ENCODE assay signal across 10 mouse cellular contexts in genomic region chr17:46549193-46549592, GRCm38 (mm10). TPM values are rescaled to one million over a fixed set of nuclear protein-coding genes. Genes with fewer than 3 reads are reported as not detected.
DNase-seq lines count a peak whose midpoint lies in the region; ATAC-seq and TF ChIP-seq lines count a peak whose summit lies in the region.
"Had no signal": no experiment of that assay in that cellular context is flagged by ENCODE, and none has a peak within 500 bp of the region (broad histone marks: within the 10 kb centered on the region; RNA-seq: fewer than 3 reads in every experiment).

No protein-coding gene starts in this region.

- TF ChIP-seq POLR2A in embryonic fibroblast, embryonic 13.5 days (IDR thresholded peaks at IDR 0.05; ENCODE audit: low read depth, low read length): no peak

- H3K4me3 ChIP-seq in liver, embryonic 12.5 days: no peak overlapping the region
- no peak overlapping the region for H3K4me3 ChIP-seq in embryonic fibroblast, embryonic 13.5 days (ENCODE audit: insufficient read depth, low read length)
- H3K4me3 ChIP-seq in lung, postnatal 0 days (ENCODE audit: low read depth, low read length): no peak overlapping the region
- H3K4me3 ChIP-seq: heart, embryonic 15.5 days; neural tube, embryonic 12.5 days had no signal

- no peak overlapping the region for H3K4me2 ChIP-seq in liver, embryonic 12.5 days
- H3K4me2 ChIP-seq in lung, postnatal 0 days (replicated peaks; ENCODE audit: low read depth, low read length): no peak overlapping the region
- H3K4me2 ChIP-seq: heart, embryonic 15.5 days; neural tube, embryonic 12.5 days had no signal

- H3K4me1 ChIP-seq in liver, embryonic 12.5 days: peaks cover 47% of the 10 kb centered on the region
- H3K4me1 ChIP-seq in embryonic fibroblast, embryonic 13.5 days (ENCODE audit: control insufficient read depth, insufficient read depth, low read length): peaks cover 8% of the 10 kb centered on the region; the same call in 1 of the 2 replicates
- peaks cover 11% of the 10 kb centered on the region for H3K4me1 ChIP-seq in lung, postnatal 0 days (ENCODE audit: insufficient read depth, low read depth, low read length)

- H3K9me3 ChIP-seq in liver, embryonic 12.5 days (replicated peaks): no peaks in the 10 kb centered on the region
- H3K9me3 ChIP-seq in lung, postnatal 0 days (ENCODE audit: low read length): no peaks in the 10 kb centered on the region
- H3K9me3 ChIP-seq: heart, embryonic 15.5 days; neural tube, embryonic 12.5 days had no signal

- no peak for TF ChIP-seq EP300 in lung, postnatal 0 days (IDR thresholded peaks at IDR 0.05)

- DNase-seq in adrenal gland, postnatal 36 days: peak; percentile 32 to 49
- DNase-seq in adrenal gland, postnatal 4 days (ENCODE audit: low spot score in 2 of 2): no peak
- DNase-seq in liver (peak; percentile 62), NIH3T3 (ENCODE audit: low read depth) (peak; percentile 63)
- DNase-seq in lung, postnatal 0 days (ENCODE audit: low spot score): peak; percentile 56

- H3K27me3 ChIP-seq in liver, embryonic 12.5 days (replicated peaks): peaks cover 46% of the 10 kb centered on the region
- H3K27me3 ChIP-seq in lung, postnatal 0 days (replicated peaks; ENCODE audit: insufficient read depth, low read length): no peaks in the 10 kb centered on the region
- H3K27me3 ChIP-seq: heart, embryonic 15.5 days had no signal

- ATAC-seq in liver, embryonic 12.5 days: no peak
- no peak for ATAC-seq in lung, postnatal 0 days
- no peak for ATAC-seq in inflammation-experienced regulatory T-cells, adult 6 months

- peak; percentile 70 for TF ChIP-seq CTCF in embryonic fibroblast, embryonic 13.5 days (IDR thresholded peaks at IDR 0.05; ENCODE audit: borderline replicate concordance, insufficient read depth, low read length)
- TF ChIP-seq CTCF in lung, postnatal 0 days (IDR thresholded peaks at IDR 0.05): peak; percentile 73

- 47% methylated on average over 8 of the region's 8 CpGs for WGBS in liver, embryonic 12.5 days (ENCODE audit: insufficient replicate concordance)
- WGBS in lung, postnatal 0 days: 33% methylated on average over 8 of the region's 8 CpGs

- H3K27ac ChIP-seq in liver, embryonic 12.5 days: no peak overlapping the region
- H3K27ac ChIP-seq in embryonic fibroblast, embryonic 13.5 days (ENCODE audit: insufficient read depth, low read length): no peak overlapping the region
- no peak overlapping the region for H3K27ac ChIP-seq in lung, postnatal 0 days (ENCODE audit: low read length)
- H3K27ac ChIP-seq: heart, embryonic 15.5 days; neural tube, embryonic 12.5 days had no signal

- H3K9ac ChIP-seq in liver, embryonic 12.5 days: no peak overlapping the region
- no peak overlapping the region for H3K9ac ChIP-seq in lung, postnatal 0 days (replicated peaks; ENCODE audit: low read depth)
- H3K9ac ChIP-seq: heart, embryonic 15.5 days; neural tube, embryonic 12.5 days had no signal

- H3K36me3 ChIP-seq in liver, embryonic 12.5 days: peaks cover 49% of the 10 kb centered on the region
- H3K36me3 ChIP-seq in lung, postnatal 0 days (ENCODE audit: insufficient read depth, low read length): peaks cover 27% of the 10 kb centered on the region

RNA-seq across cellular contexts. Expression of gene Cul9, which starts 3.0 kb away (rescaled TPM):
- 10 to 100 TPM; 21.5 to 25.5 TPM for total RNA-seq in adrenal gland, postnatal 36 days (2021)
- total RNA-seq in adrenal gland, postnatal 4 days (2021): 10 to 100 TPM; 26.2 to 26.6 TPM
- 0.69 and 0.93 TPM in 2 replicates for polyA plus RNA-seq in liver, embryonic 12.5 days (2016; fragmentation: Nextera tagmentation; extraction: Ambion mirVana)
- 5.7 and 8.6 TPM in 2 replicates for polyA plus RNA-seq in embryonic fibroblast, embryonic 13.5 days (2011; ENCODE audit: insufficient read length, low read depth, missing spikeins)
- 3.5 and 3.8 TPM in 2 replicates for polyA plus RNA-seq in lung, postnatal 0 days (2015; fragmentation: Nextera tagmentation; extraction: Ambion mirVana)
- 1 to 10 TPM in 2 of 3 experiments, under 1 TPM in 1; 0.78 to 7.5 (median 3.1) TPM for polyA plus RNA-seq in inflammation-experienced regulatory T-cells, adult 6 months (2017; shearing (Covaris generic))

RNA-seq across cellular contexts. Expression of gene Srf, which starts 6.8 kb away (rescaled TPM):
- 10 to 100 TPM; 43.1 to 46.5 TPM for total RNA-seq in adrenal gland, postnatal 36 days (2021)
- 10 to 100 TPM; 35.4 to 36.8 TPM for total RNA-seq in adrenal gland, postnatal 4 days (2021)
- 6.6 and 6.8 TPM in 2 replicates for polyA plus RNA-seq in liver, embryonic 12.5 days (2016; fragmentation: Nextera tagmentation; extraction: Ambion mirVana)
- polyA plus RNA-seq in embryonic fibroblast, embryonic 13.5 days (2011; ENCODE audit: insufficient read length, low read depth, missing spikeins): 50.9 and 61.2 TPM in 2 replicates
- 5.1 and 5.6 TPM in 2 replicates for polyA plus RNA-seq in lung, postnatal 0 days (2015; fragmentation: Nextera tagmentation; extraction: Ambion mirVana)
- polyA plus RNA-seq in inflammation-experienced regulatory T-cells, adult 6 months (2017; shearing (Covaris generic)): 10 to 100 TPM in 1 of 3 experiments, 1 to 10 TPM in 2; 4.8 to 15.7 (median 7.7) TPM

RNA-seq across cellular contexts. Expression of gene Dnph1, which starts 52.7 kb away (rescaled TPM):
- total RNA-seq in adrenal gland, postnatal 36 days (2021): 1 to 10 TPM; 4.2 to 6.9 TPM
- 1 to 10 TPM; 9.2 to 9.3 TPM for total RNA-seq in adrenal gland, postnatal 4 days (2021)
- 38.5 and 39.3 TPM in 2 replicates for polyA plus RNA-seq in liver, embryonic 12.5 days (2016; fragmentation: Nextera tagmentation; extraction: Ambion mirVana)
- 7.2 and 9.9 TPM in 2 replicates for polyA plus RNA-seq in embryonic fibroblast, embryonic 13.5 days (2011; ENCODE audit: insufficient read length, low read depth, missing spikeins)
- 2.8 and 4.2 TPM in 2 replicates for polyA plus RNA-seq in lung, postnatal 0 days (2015; fragmentation: Nextera tagmentation; extraction: Ambion mirVana)
- 10 to 100 TPM in 1 of 3 experiments, 1 to 10 TPM in 2; 4.6 to 17.6 (median 6.8) TPM for polyA plus RNA-seq in inflammation-experienced regulatory T-cells, adult 6 months (2017; shearing (Covaris generic))

Comparison
In these comparisons a context has a peak if more than half of its experiments do, and no peak if none do; other contexts are left out.
1. DNase-seq: peak in adrenal gland, postnatal 36 days (2 of 2), liver (single experiment), NIH3T3 (single experiment) and lung, postnatal 0 days (single experiment); none in adrenal gland, postnatal 4 days (0 of 2).